Mouse (Mus musculus) left cerebral cortex, adult 2 months (tissue): ENCODE results near the gene Abcg1. TPM values are rescaled to one million over a fixed set of nuclear protein-coding genes. Genes with fewer than 3 reads are reported as not detected.

Source experiments
- DNase-seq, 2 experiments: peaks; one replicate each; pipeline ENCODE4 v3.0.0; 2021 to 2022; ENCODE audit warnings: low spot score in 2 of 2, mixed read lengths in 1 of 2; ENCODE audit errors: extremely low spot score in 1 of 2
- H3K27ac ChIP-seq: fragments of 200-600 bp; 2 replicates; pipeline ENCODE4 v1.8.1; 2022
- H3K4me3 ChIP-seq: fragments of 200-600 bp; 2 replicates; pipeline ENCODE4 v1.8.1; 2022
- CTCF ChIP-seq: fragments of 200-600 bp; IDR thresholded peaks from 2 replicates; pipeline ENCODE4 v1.8.1; 2022; ENCODE audit warnings: antibody characterized with exemption, mild to moderate bottlenecking, moderate library complexity
- intact Hi-C: fragments of 180-260 bp; cut with DNase I; formaldehyde crosslinking; loops from one replicate; pipeline ENCODE4 v1.15.1; 2025
- long read RNA-seq, 2 experiments: library from polyadenylated mRNA; stranded (forward); transcript quantifications; one replicate each; pipeline ENCODE4 v2.0.0; 2021; ENCODE audit warnings: borderline mapping rate in 2 of 2
- total RNA-seq, 2 experiments: library from RNA; stranded (reverse); gene quantifications; 2 replicates each; pipeline ENCODE4 v1.2.3; 2021

Gene Abcg1
- 10 to 100 TPM; 76.5 to 77.6 TPM for total RNA-seq
- long read RNA-seq, experiment 1, full-length matches to known transcripts: 19 of 21 reads
- long read RNA-seq, experiment 1, partial matches to known transcripts: 1 of 21 reads
- long read RNA-seq, experiment 1, other reads (novel, unspliced or antisense): 1 of 21 reads
- long read RNA-seq, experiment 2, full-length matches to known transcripts: 18 of 22 reads
- long read RNA-seq, experiment 2, partial matches to known transcripts: 1 of 22 reads
- long read RNA-seq, experiment 2, other reads (novel, unspliced or antisense): 3 of 22 reads

- intact Hi-C loops: loop anchor here (5.0 kb wide), 1 partner anchor 60 kb away; no protein-coding TSS in a partner anchor
- peak; percentile 75 to 80 for DNase-seq
- Histone ChIP-seq H3K4me3 (peak within 1 kb of the TSS; percentile 95), H3K27ac (peak within 1 kb of the TSS; percentile 99)
- peak; percentile 41 for TF ChIP-seq CTCF
These were observed at the start of gene Abcg1 for GRCm38 (mm10) chr17:31057151-31057890. Abcg1 (plus strand) TSS chr17:31057675.

GRCm38 (mm10) chr17:31008416-31008815, 49.1 kb upstream of the Abcg1 start:
- Histone ChIP-seq H3K27ac (no peak overlapping the region), H3K4me3 (no peak overlapping the region)
- no peak for DNase-seq
- intact Hi-C loops: no loop called here
- no peak for TF ChIP-seq CTCF

- Histone ChIP-seq H3K4me3 (no peak overlapping the region), H3K27ac (no peak overlapping the region)
- intact Hi-C loops: loop anchor here (1.0 to 5.0 kb wide), 4 partner anchors 108 to 481 kb away; partner anchors contain the start of gene Rsph1
- DNase-seq: peak; percentile 25 to 46
- TF ChIP-seq CTCF: peak; percentile 92
These were observed 45.7 kb upstream of the Abcg1 start for GRCm38 (mm10) chr17:31011551-31012394.

GRCm38 (mm10) chr17:31018267-31018666, 39.2 kb upstream of the Abcg1 start:
- no peak overlapping the region for H3K27ac ChIP-seq
- peak; percentile 48 to 49 for DNase-seq
- intact Hi-C loops: loop anchor here (2.0 kb wide), 2 partner anchors 101 to 169 kb away; no protein-coding TSS in a partner anchor
- peak; percentile 66 for TF ChIP-seq CTCF
- no peak overlapping the region for H3K4me3 ChIP-seq

- TF ChIP-seq CTCF: peak; percentile 91
- intact Hi-C loops: loop anchor here (1.0 to 2.0 kb wide), 3 partner anchors 39 to 167 kb away; no protein-coding TSS in a partner anchor
- no peak overlapping the region for H3K27ac ChIP-seq
- DNase-seq: peak; percentile 60 to 64
- no peak overlapping the region for H3K4me3 ChIP-seq
These were observed 38.0 kb upstream of the Abcg1 start for GRCm38 (mm10) chr17:31019505-31019904.

- Histone ChIP-seq H3K27ac (no peak overlapping the region), H3K4me3 (no peak overlapping the region)
- intact Hi-C loops: no loop called here
- no peak for DNase-seq
- no peak for TF ChIP-seq CTCF
These were observed 37.4 kb upstream of the Abcg1 start for GRCm38 (mm10) chr17:31020078-31020477.

GRCm38 (mm10) chr17:31021276-31021675, 36.2 kb upstream of the Abcg1 start:
- intact Hi-C loops: no loop called here
- no peak for TF ChIP-seq CTCF
- Histone ChIP-seq H3K27ac (no peak overlapping the region), H3K4me3 (no peak overlapping the region)
- no peak for DNase-seq

- intact Hi-C loops: no loop called here
- no peak for DNase-seq
- TF ChIP-seq CTCF: no peak
- Histone ChIP-seq H3K4me3 (no peak overlapping the region), H3K27ac (peak overlapping the region; percentile 44; the same call in 1 of the 2 replicates)
These were observed 33.2 kb upstream of the Abcg1 start for GRCm38 (mm10) chr17:31024125-31024781.

GRCm38 (mm10) chr17:31024782-31025125, 32.7 kb upstream of the Abcg1 start:
- Histone ChIP-seq H3K27ac (peak overlapping the region; percentile 44; the same call in 1 of the 2 replicates), H3K4me3 (no peak overlapping the region)
- TF ChIP-seq CTCF: no peak
- intact Hi-C loops: no loop called here
- DNase-seq: no peak

GRCm38 (mm10) chr17:31026986-31027385, 30.5 kb upstream of the Abcg1 start:
- no peak overlapping the region for H3K27ac ChIP-seq
- intact Hi-C loops: no loop called here
- no peak for DNase-seq

GRCm38 (mm10) chr17:31027723-31028122, 29.8 kb upstream of the Abcg1 start:
- DNase-seq: no peak
- TF ChIP-seq CTCF: no peak
- no peak overlapping the region for H3K4me3 ChIP-seq
- intact Hi-C loops: no loop called here
- H3K27ac ChIP-seq: peak overlapping the region; percentile 8

More at GRCm38 (mm10) chr17:31026986-31027385, 30.5 kb upstream of the Abcg1 start:
- no peak overlapping the region for H3K4me3 ChIP-seq
- no peak for TF ChIP-seq CTCF
